Mouse (Mus musculus) myocyte (in vitro differentiated cells): Measurements from ENCODE around the gene Gprin3.

Experiments used
- CEBPB ChIP-seq: IDR thresholded peaks from 2 replicates; pipeline ENCODE4 v1.6.1; 2011; ENCODE audit warnings: mild to moderate bottlenecking, moderate library complexity; ENCODE audit not compliant: poor library complexity, insufficient read depth, severe bottlenecking
- E2F4 ChIP-seq: IDR thresholded peaks from one replicate; pipeline ENCODE4 v1.6.1; 2011; ENCODE audit warnings: mild to moderate bottlenecking, control low read depth, moderate library complexity; ENCODE audit not compliant: insufficient read depth
- MAX ChIP-seq: IDR thresholded peaks from one replicate; pipeline ENCODE4 v1.6.1; 2011; ENCODE audit warnings: low read depth, mild to moderate bottlenecking, control low read depth
- MYOD1 ChIP-seq, 3 experiments: IDR thresholded peaks; one replicate each; pipeline ENCODE4 v1.6.1; 2011; ENCODE audit warnings: control low read depth in 2 of 3, low read depth in 2 of 3, mild to moderate bottlenecking in 2 of 3, moderate library complexity in 1 of 3; ENCODE audit not compliant: insufficient read length in 2 of 3, control insufficient read depth in 1 of 3
- MYOG ChIP-seq, 3 experiments: IDR thresholded peaks; one replicate each; pipeline ENCODE4 v1.6.1; 2011; ENCODE audit warnings: control low read depth in 2 of 3, low read depth in 2 of 3, mild to moderate bottlenecking in 2 of 3; ENCODE audit not compliant: insufficient read length in 2 of 3, control insufficient read depth in 1 of 3, insufficient read depth in 1 of 3
- POLR2A ChIP-seq: IDR thresholded peaks from one replicate; pipeline ENCODE4 v1.6.1; 2011; ENCODE audit warnings: low read depth, mild to moderate bottlenecking, control low read depth, moderate library complexity; ENCODE audit not compliant: insufficient read length
- POLR2AphosphoS2 ChIP-seq: IDR thresholded peaks from one replicate; pipeline ENCODE4 v1.6.1; 2011; ENCODE audit warnings: low read depth, control low read depth; ENCODE audit not compliant: insufficient read length
- SRF ChIP-seq: IDR thresholded peaks from one replicate; pipeline ENCODE4 v1.6.1; 2011; ENCODE audit warnings: low read depth; ENCODE audit not compliant: control insufficient read depth, insufficient read length
- TCF12 ChIP-seq: IDR thresholded peaks from one replicate; pipeline ENCODE4 v1.6.1; 2011; ENCODE audit warnings: mild to moderate bottlenecking, control low read depth; ENCODE audit not compliant: poor library complexity, insufficient read depth, severe bottlenecking
- TCF3 ChIP-seq: IDR thresholded peaks from one replicate; pipeline ENCODE4 v1.6.1; 2011; ENCODE audit warnings: low read depth, control low read depth; ENCODE audit not compliant: insufficient read length
- USF1 ChIP-seq: IDR thresholded peaks from one replicate; pipeline ENCODE4 v1.6.1; 2011; ENCODE audit warnings: low read depth, mild to moderate bottlenecking, control low read depth, moderate library complexity

- TF ChIP-seq POLR2A (no peak), USF1 (no peak), MAX (no peak), E2F4 (no peak), POLR2AphosphoS2 (no peak), SRF (no peak), MYOG (IDR thresholded peaks at IDR 0.05; ENCODE audit: control insufficient read depth in 1 of 3, insufficient read depth in 1 of 3, insufficient read length in 2 of 3, low read depth in 2 of 3) (no peak), CEBPB (no peak), TCF12 (no peak), TCF3 (no peak), MYOD1 (IDR thresholded peaks at IDR 0.05; ENCODE audit: control insufficient read depth in 1 of 3, insufficient read length in 2 of 3, low read depth in 2 of 3) (peak in 1 of 3 experiments; percentile 30)
These were observed 97.8 kb downstream of the Gprin3 start for GRCm38 (mm10) chr6:59328297-59328696.
